Mouse (Mus musculus) retina, postnatal 1 day (tissue): ENCODE data around the gene Bphl.
"Not testable (repeated sequence)": the region's sequence is repeated elsewhere in the genome, so short reads cannot be mapped to it uniquely, and the experiment has no call there.

Source experiments
- DNase-seq: peaks from one replicate; pipeline ENCODE4 v3.0.0-alpha.2; 2012

Gene Bphl

DNA sequence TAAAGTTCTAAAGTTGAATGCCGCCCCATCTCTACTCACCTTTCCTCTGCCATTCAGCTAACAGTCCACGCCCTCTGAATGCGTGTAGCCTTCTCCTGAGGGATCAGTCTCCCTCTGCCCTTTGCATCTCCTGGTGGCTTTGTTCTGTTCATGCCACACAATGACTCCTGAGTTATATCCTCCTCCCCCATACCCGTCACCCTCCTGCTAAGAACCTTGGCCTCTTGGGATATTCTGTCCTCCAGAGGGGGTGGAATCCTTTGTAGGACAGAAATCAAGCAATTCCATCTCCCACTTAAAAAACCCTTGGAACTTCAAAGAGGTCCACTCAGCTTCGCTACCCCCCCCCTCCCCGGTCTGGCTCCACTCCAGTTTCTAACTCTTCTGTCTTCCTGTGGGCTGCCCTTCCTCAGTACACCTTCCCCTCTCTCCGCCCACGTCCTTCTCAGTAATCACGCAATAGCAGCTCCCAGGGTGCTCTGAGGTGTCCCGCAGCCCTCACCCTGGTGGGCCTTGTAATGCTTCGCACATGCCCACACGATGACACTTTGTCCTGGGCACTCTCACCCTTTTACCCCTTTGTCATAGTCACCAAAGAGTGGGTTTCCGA lies 16.4 kb downstream of the Bphl start:
- DNase-seq, result no peak

DNA sequence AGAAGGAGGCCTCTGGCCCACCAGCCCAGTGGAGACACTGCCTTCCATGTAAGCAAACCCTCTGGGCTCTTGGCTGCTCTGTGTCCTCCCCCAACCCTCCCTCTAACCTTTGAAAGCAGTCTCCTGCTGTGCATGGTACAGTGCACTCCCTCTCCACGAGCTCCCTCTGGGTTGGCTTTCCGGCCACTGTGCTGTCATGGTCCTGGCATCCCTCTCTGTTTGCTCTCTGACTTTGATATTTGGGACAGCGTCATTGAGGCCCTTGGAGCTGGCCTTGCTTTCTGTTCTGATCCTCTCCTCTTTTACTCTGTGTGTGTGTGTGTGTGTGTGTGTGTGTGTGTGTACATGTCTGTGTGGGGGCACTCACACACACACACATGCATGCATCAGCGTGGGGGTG lies 17.0 kb downstream of the Bphl start:
- DNase-seq, result no peak

DNA sequence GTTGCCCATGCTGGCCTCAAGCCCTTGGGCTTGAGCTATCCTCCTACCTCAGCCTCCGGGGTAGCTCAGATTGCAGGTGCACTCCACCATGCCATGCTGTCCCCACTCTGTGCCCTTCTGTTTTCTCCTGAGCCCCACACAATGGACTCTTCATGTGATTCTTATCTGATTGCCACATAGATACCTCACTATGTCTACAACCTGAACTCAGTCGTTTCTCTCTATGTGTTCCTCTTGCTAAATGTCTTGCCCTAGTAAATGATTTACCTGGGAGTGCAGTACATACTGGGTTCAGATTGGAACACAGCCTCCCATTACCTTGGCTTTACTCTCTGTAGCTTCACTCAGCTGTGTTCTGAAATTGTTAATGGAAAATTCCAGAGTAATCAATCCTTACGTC lies 17.6 kb downstream of the Bphl start:
- no peak for DNase-seq

DNA sequence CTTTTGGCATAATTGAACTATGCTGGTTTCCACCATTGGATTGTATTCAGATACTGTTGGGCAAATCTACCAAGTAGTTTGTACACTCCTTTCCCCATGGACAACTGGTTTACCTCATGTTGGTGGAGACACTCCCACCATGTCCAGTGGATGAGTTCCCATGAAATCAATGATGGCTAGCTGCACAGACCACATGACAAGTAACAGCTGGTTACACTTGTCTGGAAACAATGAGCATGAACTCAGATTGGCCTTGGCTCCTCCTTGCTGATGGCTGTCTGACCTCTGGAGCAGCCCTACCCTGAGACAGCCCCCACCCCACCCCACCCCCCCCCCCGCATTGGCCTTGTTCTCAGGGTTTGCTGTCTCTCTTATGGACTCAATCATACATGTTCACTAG lies 19.9 kb downstream of the Bphl start:
- no peak for DNase-seq

DNA sequence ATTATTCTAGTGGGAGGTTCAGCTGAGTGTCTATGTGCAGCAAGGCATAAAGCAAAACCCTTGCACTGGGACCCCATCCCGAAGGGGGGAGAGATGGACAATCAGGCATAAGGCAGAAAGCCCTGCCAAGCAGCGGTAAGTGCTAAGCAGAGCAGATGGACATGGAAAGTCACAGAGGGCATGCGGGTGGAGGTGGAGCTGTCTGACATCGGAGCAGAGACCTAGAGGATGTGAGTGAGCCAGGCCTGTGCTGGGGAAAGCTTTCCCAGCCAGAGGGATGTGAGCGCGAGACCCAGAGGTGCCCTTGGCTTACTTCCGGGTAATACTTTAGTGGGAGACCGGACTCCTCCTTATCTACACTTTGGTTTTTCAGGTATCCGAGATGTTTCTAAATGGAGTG lies 22.7 kb downstream of the Bphl start:
- no peak for DNase-seq

DNA sequence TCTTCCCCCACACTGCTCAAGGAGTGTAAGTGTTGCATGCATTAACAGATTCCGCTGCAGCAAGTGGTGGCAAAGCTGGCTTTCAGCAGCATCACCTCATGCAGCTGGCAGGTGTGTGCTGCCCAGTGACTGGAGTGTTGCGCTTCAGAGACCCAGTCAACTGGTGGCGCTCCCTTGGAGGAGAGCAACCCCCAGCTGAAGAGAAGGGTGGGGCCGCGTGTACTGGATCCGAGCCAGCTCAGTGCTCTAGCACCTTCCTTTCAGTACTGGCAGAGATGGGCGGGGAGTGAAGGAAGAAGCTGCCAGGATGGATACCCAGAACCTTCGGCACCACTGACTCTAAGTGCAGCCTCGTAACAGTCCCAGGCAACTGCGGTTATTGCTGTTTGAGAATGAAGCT lies 25.1 kb downstream of the Bphl start:
- no peak for DNase-seq

DNA sequence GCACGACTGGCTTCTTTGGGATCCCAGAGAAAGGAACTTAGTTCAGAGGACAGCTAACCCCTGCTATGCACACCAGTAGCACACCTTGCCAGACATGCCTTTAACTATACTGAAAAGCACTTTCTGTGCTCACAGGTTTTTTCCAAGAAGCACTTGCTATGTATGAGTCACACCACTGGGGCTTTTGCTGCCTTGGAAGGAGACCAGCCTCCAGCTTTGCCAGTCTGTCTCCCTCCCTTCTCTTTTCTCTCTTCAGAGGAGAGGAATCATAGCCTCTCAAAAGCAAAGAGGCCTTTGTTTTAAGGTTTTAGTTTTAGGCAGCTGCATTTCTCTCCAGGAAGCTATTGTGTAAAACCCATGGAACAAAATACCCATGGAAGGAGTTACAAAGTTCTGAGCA lies 29.0 kb downstream of the Bphl start:
- DNase-seq, result no peak

DNA sequence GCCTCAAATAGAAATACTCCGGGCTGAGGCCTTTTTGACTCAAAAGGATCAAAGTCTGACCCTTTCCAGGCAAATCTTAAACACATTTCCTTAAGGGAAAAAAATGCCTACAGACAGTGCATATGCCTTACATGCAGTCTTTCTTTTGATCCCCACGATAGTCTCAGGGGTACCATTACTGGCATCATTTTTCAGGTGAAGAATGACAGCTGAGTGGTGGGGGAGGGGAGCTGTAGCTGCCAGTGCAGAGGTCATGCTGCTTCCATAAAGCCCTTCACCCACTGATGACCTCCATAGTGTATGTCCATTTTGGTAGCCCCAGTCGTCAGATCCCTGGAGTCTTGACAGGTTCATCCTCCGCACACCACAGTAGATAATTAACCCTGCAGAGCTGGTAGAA lies 32.9 kb downstream of the Bphl start:
- DNase-seq, result no peak

DNA sequence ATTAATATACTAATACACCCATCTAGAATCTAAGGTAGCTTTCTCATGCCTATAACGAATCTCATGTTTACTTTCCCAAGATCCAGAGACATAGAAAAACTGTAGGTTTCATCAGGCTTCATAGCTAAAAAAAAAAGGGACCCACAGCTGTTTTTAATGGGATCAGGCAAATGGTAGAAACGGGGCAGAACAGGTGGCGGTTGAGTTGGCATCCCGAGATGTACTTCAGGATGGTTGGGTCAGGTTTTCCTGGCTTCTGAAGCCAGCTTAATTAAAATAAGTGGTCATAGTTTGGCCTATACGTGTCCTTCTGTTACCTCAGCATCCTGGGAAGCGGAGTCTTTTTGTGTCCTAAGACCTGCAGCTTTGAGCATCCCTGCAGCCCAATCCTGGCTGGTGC lies 34.4 kb downstream of the Bphl start:
- DNase-seq, result no peak

DNA sequence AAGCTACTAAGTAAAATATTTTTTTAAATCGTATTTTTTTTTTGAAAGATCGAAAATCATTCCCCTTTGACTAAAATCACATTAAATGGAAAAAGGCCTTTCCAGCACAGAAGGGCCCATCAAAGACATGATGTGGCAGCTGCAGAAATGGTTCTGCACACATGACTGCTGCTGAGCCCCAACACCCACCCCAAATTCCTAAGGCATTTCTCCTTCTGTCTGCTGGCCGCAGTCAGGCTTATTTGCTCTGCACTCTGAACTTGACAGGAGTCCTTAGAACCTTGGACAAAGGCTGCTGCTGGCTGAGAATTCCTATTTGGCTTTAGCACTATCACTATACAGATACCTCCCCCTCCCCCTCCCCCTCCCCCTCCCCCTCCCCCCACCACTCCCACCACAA lies 35.5 kb downstream of the Bphl start:
- DNase-seq, result no peak

DNA sequence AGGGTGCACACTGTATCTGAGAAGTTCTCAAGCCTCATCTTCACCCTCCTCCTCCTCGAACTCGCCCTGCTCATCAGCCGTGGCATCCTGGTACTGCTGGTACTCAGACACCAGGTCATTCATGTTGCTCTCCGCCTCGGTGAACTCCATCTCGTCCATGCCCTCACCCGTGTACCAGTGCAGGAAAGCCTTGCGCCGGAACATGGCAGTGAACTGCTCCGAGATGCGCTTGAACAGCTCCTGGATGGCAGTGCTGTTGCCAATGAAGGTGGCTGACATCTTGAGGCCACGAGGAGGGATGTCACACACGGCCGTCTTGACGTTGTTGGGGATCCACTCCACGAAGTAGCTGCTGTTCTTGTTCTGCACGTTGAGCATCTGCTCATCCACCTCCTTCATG lies 37.0 kb downstream of the Bphl start:
- DNase-seq, result not testable (repeated sequence)

DNA sequence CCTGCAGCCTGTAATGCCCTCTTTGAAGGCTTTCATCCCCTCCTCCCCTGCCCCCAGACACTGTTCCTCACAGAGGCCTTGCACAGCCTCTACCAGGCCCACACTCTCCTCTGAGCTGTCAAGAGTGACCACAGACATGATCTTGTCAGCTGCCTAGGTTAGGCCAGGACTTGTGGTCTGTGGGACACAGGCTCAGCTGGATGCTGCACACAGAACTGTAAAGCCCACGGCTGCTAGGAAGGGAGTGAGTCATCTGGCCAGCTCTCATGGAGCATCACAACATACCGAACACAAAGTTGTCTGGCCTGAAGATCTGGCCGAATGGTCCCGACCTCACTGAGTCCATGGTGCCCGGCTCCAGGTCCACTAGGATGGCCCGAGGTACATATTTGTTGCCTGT lies 38.5 kb downstream of the Bphl start:
- not testable (repeated sequence) for DNase-seq

DNA sequence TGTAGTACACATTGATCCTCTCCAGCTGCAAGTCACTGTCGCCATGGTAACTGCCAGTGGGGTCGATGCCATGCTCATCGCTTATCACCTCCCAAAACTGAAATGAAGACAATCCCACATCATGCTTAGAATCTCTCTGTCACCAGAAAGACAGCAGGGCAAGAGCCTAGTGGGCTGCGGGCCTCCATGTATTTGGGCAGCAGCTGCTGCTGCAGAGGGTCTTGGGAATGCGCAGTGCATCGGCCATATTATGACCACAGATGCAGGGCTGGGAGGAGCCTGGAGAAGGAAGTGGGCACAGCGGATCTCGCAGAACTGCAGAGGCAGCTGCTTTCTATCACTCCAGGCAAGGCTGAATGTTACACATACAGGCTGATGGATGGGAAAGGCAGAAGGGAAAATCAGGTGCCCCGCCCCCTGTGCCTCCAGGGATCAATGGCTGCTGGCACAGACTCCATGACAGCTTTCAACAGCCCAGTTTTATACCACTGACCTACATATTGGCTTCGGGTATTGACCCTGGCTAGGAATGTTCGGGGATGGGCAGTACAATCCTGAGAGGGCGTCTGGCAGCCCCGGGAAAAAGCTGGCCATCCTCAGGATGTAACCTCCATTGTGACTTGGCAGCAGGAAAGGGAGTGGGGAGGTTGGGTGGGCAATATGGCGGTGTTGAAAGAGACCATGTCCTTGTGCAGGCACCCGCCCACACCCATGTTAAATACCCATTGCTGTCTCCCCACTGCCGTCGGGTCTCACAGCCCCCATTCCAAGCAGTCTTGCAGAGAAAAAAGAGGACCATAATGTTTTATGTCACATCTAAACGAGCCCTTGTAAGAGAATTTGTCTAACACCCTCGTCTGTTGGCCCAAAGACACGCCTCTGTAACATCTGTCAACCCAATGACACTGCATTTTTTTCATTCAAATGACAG lies 39.4 kb downstream of the Bphl start:
- DNase-seq, result peak; percentile 72

DNA sequence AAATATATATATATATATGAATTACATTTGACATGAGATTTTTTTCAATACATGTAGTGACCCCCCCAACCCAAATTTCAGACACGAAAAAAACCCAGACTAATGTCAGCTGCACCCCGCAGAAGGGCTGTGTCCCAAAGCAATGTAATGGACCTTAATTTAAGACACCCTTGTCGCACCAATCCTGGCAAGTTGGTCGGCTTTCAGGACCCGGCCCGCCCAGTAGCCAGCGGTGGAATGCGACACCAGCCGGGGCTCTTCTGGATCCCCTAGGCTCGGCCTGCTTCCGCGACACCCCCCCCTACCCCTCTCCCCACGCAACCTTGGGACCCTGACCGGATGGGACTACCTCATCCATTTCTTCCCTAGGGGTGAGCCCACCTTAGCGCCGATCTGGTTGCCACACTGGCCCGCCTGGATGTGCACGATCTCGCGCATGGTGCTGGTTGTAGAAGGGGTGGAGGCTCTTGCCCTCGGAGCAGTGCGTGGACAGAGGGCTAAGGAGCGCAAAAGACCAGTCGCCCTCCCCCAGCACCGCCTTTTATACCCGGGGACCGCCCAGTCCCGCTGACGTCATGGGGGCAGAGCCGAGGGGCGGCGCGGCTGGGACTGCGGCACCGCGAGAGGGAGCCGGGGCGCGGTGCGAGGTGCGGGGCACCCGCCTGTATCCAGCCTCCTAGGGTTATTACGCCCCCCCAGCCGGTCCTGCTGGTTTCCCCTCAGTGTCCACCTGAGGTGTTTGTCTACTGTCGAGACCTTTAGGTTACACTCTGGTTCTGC lies 40.3 kb downstream of the Bphl start, which contains the start of gene Tubb2a:
TSS of gene Tubb2a (minus strand) at position 516 of the 780 bp plus-strand sequence.
- peak; percentile 91 for DNase-seq

DNA sequence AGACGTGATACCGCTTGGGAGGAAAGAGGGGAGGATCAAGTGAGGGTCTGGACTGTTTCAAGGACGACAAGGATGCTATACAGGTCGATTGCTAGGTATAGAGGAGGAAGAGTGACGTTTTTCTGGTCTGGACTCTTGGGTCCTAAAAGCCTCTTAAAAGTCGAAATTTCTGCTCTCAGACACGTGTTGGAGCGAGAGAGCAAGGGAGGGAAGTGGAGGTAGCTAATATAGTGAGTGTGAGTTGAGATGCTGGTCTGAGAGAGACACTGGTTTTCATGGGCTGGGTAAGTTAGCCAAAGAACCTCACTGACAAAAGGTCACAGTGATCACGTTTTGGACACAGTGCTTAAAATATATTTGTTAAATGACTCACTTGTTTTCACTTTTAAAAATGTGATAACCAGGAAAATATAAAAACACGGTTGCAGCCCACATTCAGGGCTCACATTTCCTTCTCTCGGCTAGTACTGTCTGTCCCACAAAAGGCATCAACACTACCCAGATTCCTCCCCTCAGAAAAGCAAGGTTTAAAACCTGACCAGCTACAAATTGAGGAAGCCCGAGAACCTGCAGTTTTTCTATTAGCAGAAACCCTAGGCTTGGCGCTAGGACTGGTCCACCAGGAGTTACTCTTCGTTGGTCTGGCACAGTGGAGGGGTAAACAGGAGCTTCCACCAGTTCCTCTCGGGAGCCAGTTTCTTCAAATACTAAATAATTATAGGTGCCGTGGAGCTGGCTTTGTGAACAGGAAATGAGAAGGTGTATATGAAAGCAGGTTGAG lies 41.3 kb downstream of the Bphl start:
- DNase-seq, result no peak

DNA sequence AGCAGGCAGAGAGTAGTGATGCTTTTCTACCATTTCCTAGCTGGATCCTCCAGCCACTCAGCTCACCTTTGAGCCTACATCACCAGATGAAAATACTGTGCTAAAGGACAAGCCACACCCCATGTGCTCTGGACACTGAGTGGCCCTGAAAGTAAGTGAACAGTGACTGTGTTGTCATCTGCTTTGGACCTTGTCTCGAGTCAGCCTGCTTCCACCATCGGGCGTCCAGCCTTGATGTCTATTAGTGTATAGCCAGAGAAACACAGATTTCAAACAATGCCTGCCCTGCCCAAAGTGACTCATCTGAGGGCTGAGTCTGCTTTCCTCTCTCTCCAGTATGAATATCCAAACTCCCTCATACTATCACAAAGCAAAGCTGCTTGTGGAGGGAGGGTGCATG lies 42.4 kb downstream of the Bphl start:
- no peak for DNase-seq

DNA sequence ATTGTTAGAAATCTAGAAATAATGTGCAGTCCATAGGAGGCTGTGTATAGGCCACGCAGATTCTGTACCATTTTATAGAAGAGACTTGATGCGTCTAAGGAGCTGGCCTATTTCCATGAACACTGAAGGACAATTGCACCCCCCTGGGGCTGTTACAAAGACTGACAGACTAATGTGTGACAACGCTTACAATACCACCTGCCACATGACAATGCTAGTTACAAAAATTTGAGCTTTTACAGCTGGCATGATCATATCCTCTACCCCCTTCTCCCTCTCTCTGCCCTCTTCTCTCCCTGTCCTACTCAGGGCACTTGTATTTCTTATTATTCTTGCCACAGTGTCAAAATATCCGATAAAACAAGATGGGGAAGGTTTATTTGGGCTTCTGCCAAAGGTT lies 44.5 kb downstream of the Bphl start:
- no peak for DNase-seq

DNA sequence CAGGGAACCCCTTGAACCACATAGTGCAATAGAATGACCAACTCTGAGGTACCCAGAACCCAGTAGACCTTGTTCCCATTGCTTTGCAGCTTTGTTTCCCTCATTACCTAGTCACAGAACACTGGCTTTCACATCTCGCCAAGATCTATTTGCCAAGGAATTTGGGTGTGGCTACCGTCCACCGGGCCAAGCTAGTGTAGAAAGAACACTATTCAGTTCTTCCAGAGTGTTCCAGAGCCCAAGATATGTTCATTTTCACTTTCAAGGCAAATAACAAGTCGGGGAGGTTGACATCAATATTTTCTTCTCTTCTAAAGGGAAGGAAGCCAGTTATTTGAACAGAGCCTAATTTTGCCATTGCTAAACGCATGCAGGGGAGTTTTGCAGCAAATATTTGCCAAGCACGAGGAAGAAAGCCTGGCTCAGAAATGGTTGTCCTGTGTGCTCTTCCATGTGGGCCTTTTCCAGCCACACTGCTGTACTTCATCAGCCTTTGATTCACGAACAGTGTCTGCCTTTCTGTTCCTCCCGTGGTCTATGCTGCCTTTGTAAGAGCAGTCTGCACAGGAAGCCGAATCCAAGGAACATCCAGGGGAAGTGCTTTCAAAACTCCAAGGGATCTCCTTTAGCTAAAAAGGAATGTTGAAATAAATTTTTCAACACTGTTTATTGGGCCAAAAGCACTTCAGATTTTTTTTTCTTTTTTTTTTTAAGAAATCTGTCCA lies 46.8 kb downstream of the Bphl start:
- DNase-seq, result no peak

DNA sequence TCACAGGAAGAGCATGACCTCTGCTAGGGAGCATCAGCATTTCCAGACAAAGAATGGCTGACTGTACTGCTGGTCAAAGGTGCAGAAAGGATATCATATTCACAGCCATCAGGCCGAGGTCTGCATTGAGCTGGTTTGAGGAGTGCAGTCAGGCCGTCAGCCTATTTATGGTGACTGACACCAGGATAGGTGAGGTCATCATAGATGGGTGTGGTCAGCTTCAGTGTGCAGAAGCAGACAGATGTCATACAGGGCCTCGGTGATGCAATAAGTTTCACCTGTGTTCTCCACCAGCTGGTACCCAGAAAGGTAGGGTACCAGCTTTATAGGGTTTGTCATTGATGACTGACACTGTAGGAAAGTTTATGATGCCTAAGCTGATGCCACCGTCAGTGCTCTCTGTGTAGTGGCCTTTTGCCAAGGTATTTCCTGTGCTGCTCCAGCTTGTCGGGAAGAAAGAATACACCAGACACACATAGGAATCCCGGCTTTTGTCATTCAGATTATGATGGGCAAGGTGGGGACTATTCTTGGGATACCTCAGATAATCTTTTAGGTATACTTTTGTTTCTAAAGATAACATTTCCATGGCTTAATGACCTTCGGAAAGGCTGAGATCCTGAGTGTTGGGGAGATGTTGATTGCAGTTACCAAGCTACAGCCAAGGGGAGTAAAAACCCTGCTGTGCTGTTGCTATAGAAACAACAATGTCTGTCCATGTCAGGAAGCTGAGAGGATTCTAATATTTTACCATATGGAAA lies 49.8 kb downstream of the Bphl start:
- DNase-seq, result no peak

DNA sequence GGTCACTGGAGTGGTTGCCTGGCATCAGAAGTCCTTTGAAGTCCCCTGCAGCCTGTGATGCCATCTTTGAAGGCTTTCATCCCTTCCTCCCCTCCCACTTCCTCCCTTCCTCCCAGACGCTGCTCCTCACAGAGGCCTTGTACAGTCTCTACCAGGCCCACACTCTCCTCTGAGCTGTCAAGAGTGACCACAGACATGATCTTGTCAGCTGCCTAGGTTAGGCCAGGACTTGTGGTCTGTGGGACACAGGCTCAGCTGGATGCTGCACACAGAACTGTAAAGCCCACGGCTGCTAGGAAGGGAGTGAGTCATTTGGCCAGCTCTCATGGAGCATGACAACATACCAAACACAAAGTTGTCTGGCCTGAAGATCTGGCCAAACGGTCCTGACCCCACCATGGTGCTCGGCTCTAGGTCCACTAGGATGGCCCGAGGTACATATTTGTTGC lies 50.8 kb downstream of the Bphl start:
- DNase-seq, result not testable (repeated sequence)

DNA sequence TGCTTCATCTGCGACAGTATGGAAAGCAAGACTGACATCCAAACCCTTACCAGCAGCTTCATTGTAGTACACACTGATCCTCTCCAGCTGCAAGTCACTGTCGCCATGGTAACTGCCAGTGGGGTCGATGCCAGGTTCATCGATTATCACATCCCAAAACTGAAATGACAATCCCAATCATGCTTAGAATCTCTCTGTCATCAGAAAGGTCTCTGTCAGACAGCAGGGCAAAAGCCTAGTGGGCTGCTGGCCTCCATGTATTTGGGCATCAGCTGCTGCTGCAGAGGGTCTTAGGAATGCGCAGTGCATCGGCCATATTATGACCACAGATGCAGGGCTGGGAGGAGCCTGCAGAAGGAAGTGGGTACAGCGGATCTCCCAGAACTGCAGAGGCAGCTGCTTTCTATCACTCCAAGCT lies 51.5 kb downstream of the Bphl start:
- peak; percentile 46 for DNase-seq
